Mouse (Mus musculus): ENCODE measurements at regions not wholly inside any gene's neighbourhood (a gene's known extent, or its start where the extent isn't known, plus 50 kb on each side); places are given as distances from the start of the nearest gene placed in this dataset.
A peak's percentile ranks its signal among the peaks of the same experiment; 100 is the strongest.

DNA sequence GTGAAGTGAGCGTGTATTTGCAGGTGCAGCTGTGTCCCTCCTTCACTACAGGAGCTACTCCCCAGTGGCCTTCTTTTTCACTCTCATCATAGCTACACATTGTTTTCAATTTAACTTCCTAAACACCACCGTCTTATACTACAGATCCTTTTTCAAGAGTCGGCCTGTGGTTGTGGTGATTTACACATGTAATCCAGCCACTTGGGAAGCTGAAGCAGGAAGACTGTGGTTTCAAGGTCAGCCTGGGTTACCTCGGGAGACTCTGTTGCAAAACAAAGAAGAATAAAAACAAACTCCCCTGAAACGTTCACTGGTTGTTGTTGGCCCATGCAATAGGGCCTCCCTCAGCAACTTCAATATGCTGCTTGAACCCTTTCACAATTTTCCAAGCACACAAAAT is 153.8 kb upstream of the Kcnh8 start:
- peak; percentile 89 for ATAC-seq (replicated peaks; ENCODE audit: low read depth, poor library complexity, severe bottlenecking)

DNA sequence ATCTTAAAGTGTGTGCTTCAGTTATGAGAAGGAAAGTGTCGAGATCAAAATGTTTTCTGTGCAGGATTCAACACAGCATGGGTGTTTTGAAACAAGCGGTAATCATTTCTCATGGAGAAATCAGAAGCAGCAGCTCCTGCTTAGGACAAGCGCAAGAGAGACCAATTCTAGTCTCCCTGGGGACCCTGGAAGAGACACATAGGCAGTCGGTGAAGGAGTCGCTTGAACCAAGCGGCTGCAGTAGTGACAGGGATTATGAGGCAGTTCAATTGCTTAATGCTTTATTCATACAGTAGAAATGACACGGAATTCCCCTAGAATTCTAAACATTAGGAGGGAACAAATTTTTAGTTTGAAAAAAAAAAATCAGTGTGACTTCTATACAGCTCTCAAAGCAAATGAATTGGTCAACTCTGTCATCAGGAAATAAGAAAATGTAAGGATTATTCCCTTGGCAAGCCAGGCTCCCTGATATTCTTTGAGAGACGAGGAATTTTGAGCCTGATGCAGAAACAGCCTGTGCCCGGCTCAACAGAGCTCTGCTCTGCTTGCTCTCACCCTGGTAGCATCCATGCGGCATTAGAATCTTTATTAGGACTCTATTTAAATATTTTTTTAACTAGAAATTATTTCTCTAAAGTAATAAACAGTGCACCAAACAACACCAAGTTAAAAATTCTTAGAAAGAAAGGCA is 143.1 kb upstream of the Kcnh8 start:
- ATAC-seq (replicated peaks; ENCODE audit: low read depth, poor library complexity, severe bottlenecking) = no peak

DNA sequence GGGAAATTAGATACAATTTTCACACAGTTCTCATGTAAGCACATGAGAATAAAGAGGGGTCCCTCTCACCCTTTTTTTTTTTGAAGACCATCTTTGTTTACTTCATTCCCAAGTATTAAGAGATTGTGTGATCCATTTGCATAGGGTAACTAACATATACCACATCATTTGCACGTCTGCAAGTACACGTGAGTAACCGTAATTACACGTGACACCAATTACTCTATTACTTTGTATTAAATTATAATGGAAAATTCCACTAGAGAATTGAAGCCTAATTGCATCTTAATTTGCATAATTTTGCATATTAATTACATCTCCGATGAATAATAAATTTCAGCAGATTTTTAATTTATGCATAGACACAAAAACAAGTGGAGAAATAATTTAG is 142.5 kb upstream of the Kcnh8 start:
- no peak for ATAC-seq (replicated peaks; ENCODE audit: low read depth, poor library complexity, severe bottlenecking)

DNA sequence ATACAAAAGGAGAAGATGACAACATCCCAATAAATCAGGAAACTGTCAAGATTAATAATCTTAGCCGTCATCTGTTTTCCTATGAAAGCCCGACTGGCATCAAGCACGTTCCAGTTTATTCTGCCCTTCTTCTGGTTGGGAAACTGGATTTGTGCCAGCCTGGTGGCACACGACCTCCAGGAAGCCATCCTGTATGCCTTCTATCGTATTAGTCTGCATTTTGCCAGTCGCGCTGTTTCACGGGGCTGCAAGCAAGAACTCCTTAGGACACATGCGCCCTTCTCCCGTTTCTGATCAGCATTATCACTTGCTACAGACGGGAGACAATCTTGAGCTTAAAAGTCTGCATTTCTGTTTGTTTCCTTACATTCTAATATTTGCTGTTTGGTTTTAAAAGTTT is 141.2 kb upstream of the Kcnh8 start:
- ATAC-seq (replicated peaks; ENCODE audit: low read depth, poor library complexity, severe bottlenecking) = no peak

DNA sequence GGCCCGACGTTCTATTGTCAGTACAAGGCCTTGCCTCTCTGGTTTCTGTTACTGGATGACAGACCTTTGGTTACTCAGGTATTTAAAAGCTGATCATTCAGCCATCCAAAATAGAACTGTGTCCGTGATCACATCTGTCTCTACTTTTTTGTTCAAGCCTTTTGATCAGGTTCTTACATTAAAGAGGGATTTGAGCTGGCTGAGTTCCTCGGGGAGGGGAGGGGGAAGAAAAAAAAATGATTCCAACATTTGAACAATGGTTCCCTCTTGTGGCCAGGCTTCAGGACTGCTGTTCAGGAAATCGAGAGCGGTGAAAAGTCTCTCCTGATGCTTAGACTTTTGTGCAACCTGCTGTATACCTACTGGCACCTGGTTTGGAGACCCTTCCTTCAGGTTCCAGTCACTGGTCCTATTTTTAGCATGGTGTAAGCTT is 140.8 kb upstream of the Kcnh8 start:
- ATAC-seq (replicated peaks; ENCODE audit: low read depth, poor library complexity, severe bottlenecking) = peak; percentile 65; the same call in 1 of the 2 replicates

DNA sequence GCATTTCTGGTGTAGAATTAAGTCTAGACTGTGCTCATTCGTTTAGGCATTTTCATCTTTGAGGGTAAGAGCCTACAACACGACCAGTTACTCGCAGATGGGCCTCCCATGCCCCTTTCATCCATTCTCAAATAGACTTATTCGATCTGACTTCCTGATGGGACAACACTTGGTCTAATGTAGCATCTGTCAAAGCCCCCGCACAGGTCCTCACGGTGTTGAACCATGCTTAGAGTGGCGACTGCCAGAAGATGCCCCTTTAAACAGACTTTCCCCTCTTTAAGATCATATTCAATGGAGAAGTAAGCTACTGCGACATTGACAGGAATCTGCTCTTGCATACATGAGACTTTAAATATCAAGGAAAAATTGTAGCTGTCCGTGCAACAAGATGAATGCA is 140.1 kb upstream of the Kcnh8 start:
- ATAC-seq (replicated peaks; ENCODE audit: low read depth, poor library complexity, severe bottlenecking) = no peak

DNA sequence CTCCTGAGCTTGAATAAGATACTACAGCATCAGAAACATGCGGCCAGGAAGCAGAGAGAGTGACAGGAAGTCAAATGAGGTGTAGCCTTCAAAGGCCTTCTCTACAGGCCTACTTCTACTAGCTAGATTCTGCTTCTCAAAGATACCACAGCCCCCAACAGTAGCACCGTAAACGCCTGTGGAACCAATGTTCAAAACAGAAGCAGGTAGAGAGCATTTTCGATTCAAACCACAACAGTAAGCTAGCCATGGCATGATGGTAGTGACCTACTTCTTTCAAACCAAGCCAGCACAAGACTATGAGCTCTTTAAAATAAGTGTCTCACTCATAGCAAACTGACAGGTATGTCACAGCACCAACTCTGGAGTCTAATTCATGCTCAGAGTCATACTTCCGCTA is 134.0 kb upstream of the Kcnh8 start:
- ATAC-seq (replicated peaks; ENCODE audit: low read depth, poor library complexity, severe bottlenecking) = no peak

DNA sequence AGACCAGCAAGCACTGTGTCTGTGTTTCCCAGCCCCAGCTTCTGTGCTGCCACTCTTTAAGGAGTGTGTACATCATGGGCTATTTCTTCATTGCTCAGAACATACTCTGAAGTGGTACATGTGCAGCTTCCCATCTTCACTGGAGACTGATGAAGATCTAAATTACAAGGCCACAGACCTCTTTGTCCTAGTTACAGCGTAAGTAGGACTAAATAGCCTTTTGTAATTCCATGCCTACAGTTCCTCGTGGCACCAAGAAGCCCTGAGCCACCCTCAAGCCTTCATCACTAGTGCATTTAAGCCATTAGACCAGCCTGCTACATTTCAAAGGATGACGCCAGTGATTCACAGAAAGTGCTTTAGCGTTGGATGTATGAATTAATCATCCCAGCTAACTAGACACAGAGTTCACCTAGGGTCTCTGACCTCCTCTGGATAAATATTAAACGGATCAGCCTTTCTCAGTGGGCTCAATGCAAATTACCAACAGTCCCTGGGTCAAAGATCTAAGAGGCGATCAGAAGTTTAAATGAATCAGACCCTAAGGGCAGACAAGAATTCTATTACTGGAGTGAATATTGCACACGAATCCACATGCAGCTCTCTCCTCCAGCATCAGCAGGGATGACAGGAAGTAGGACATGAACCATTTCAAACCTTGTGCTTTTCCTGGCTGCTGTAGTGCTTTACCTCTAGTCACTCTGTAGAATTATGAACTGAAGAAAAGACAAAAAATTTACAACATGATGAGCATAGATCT is 123.0 kb upstream of the Kcnh8 start:
- ATAC-seq (replicated peaks; ENCODE audit: low read depth, poor library complexity, severe bottlenecking) = no peak

DNA sequence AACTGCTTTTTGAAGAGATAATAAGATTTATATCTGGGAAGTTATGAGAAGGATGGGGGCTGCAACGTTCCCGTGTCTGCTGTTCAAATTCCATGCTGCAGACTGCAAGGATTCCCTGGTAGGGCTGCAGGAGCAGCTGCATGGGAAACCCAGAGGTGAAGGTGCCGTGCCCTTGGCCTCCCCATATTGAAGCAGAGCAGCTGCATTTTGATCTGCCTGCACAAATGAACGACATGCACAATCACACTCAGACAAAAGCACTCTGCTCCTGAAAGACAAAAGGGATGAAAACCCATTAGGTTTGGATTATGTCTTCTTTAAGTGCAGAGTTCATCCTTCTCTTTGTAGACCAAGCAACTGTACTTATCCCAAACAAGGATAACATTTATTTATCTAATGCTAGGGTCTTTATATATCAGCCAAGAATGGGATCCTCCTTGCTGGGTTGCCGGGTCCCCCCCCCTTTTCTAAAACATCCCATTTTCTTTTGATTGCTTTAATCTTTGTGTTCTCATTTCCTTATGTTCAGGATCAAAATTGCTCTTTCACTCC is 122.3 kb upstream of the Kcnh8 start:
- no peak for ATAC-seq (replicated peaks; ENCODE audit: low read depth, poor library complexity, severe bottlenecking)

DNA sequence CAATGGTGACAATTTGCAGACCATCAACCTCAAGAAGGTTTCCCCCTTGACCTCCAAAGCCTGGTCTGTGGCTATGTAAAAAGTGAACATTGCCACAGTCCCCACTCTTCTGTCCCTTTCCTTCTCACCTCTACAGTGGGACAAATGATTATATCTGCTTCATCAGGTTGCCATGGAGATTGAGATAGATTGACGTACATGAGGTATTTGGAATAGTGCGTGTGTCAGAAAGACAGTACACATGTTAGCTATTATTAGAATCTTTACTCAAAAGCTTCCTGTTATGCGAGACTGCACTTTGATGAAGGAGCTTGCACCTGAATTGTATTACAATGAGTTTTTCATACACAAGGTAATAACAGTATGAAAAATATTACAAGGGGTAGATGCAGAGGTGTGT is 95.7 kb upstream of the Kcnh8 start:
- no peak for ATAC-seq (replicated peaks; ENCODE audit: low read depth, poor library complexity, severe bottlenecking)

DNA sequence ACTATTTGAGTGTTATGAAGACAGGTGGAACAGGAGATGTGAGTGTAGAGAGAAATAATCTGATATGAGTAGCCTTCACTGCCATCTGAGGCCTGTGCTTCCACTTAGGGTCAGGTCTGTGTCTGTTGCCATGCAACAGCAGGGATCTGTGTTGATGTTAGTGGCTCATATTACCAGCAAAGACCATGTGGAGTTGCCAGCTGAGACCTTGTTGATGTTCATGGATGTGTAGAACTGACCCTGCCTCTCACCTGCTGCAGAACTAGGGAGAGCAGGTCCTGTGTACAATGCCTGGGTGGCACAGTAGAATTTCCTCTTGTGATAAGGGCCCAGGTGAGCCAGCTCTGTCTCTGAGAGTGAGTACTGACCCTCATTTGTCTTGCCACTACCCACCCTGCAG is 72.2 kb upstream of the Kcnh8 start:
- no peak for ATAC-seq (replicated peaks; ENCODE audit: low read depth, poor library complexity, severe bottlenecking)
